Mouse (Mus musculus) myocyte (in vitro differentiated cells): ENCODE results near the gene Vps26c.

Experiments
- E2F4 ChIP-seq: IDR thresholded peaks from one replicate; pipeline ENCODE4 v1.6.1; 2011; ENCODE audit warnings: mild to moderate bottlenecking, control low read depth, moderate library complexity; ENCODE audit not compliant: insufficient read depth
- POLR2A ChIP-seq: IDR thresholded peaks from one replicate; pipeline ENCODE4 v1.6.1; 2011; ENCODE audit warnings: low read depth, mild to moderate bottlenecking, control low read depth, moderate library complexity; ENCODE audit not compliant: insufficient read length

DNA sequence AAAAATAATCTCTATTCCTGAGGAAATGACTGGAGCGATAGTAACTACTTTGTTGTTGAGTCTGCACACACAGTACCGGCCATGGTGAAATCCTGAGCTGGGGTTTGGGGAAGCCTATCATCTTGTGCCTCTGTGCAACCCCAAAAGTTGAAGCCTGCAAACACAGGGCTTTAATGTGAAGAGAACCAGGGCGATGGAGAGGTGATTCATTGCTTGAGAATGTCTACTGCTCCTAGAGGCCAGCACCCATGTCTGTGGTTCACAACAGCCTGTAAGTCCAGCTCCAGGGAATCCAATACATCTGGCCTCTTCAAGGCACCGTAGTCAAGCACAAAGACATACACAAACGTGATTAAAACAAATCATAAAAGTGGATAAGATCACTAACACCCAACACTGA lies 39.3 kb downstream of the Vps26c start:
- TF ChIP-seq POLR2A = no peak
- TF ChIP-seq E2F4 = no peak
